Mouse (Mus musculus) intestine, postnatal 0 days (tissue): ENCODE data around the gene Elovl5. TPM values are rescaled to one million over a fixed set of nuclear protein-coding genes. Genes with fewer than 3 reads are reported as not detected.

Experiments
- ATAC-seq: fragments of 200-750 bp; cut with Nextera tagmentation; 2 replicates; pipeline ENCODE4 v1.8.0; 2017; ENCODE audit warnings: mild to moderate bottlenecking, moderate TSS enrichment, moderate library complexity
- H3K27ac ChIP-seq: fragments of 300-500 bp; sonication (generic); 2 replicates; pipeline ENCODE4 v1.5.1; 2014; ENCODE audit warnings: mild to moderate bottlenecking, low read depth, low read length, moderate library complexity
- H3K27me3 ChIP-seq: fragments of 300-500 bp; sonication (generic); replicated peaks from 2 replicates; pipeline ENCODE4 v1.6.1; 2014; ENCODE audit warnings: low read length, mixed read lengths; ENCODE audit not compliant: control insufficient read depth, insufficient read depth
- H3K36me3 ChIP-seq: fragments of 300-500 bp; sonication (generic); 2 replicates; pipeline ENCODE4 v1.6.1; 2014; ENCODE audit warnings: mild to moderate bottlenecking, moderate library complexity; ENCODE audit not compliant: control insufficient read depth, insufficient read depth
- H3K4me1 ChIP-seq: fragments of 300-500 bp; sonication (generic); replicated peaks from 2 replicates; pipeline ENCODE4 v1.6.1; 2014; ENCODE audit warnings: antibody characterized with exemption, low read length, mixed read lengths; ENCODE audit not compliant: control insufficient read depth, insufficient read depth
- H3K4me2 ChIP-seq: fragments of 300-500 bp; sonication (generic); replicated peaks from 2 replicates; pipeline ENCODE4 v1.6.1; 2014; ENCODE audit warnings: low read depth, mild to moderate bottlenecking, moderate library complexity
- H3K4me3 ChIP-seq: fragments of 300-500 bp; sonication (generic); 2 replicates; pipeline ENCODE4 v1.5.1; 2014; ENCODE audit warnings: low read depth, low read length
- H3K9ac ChIP-seq: fragments of 300-500 bp; sonication (generic); 2 replicates; pipeline ENCODE4 v1.6.1; 2014; ENCODE audit warnings: mild to moderate bottlenecking, low read depth, low read length
- H3K9me3 ChIP-seq: fragments of 300-500 bp; sonication (generic); 2 replicates; pipeline ENCODE4 v1.6.1; 2016; ENCODE audit warnings: mixed run types; ENCODE audit not compliant: control insufficient read depth
- CTCF ChIP-seq: sonication (generic); IDR thresholded peaks from 2 replicates; pipeline ENCODE4 v1.5.1; 2016; ENCODE audit warnings: low read depth, mild to moderate bottlenecking, control low read depth, antibody characterized with exemption, moderate library complexity
- WGBS: fragments of 180-500 bp; shearing (Covaris S2); extraction: QIAGEN DNeasy Blood & Tissue Kit; methylation state at CpG from one replicate; pipeline ENCODE4 v1.1.7; 2014; 5-methylcytosine and 5-hydroxymethylcytosine counted together
- polyA plus RNA-seq: library from polyadenylated mRNA; unstranded; fragments of >200 nt; fragmentation: Nextera tagmentation; extraction: Ambion mirVana; gene quantifications from 2 replicates; pipeline ENCODE4 v1.2.1, GENCODE M21; 2015

Elovl5 gene
- polyA plus RNA-seq, 1 experiment from 2014 or later = 32.5 TPM

GRCm38 (mm10) chr9:78021256-78021655, 104.1 kb downstream of the Elovl5 start:
- peaks cover 5% of the 10 kb centered on the region; the same call in 1 of the 2 replicates for H3K4me1 ChIP-seq
- ATAC-seq = no peak
- H3K4me2 ChIP-seq = no peak overlapping the region
- no peaks in the 10 kb centered on the region for H3K36me3 ChIP-seq
- H3K9me3 ChIP-seq = no peaks in the 10 kb centered on the region
- H3K9ac ChIP-seq = no peak overlapping the region
- no peaks in the 10 kb centered on the region for H3K27me3 ChIP-seq
- no peak overlapping the region for H3K27ac ChIP-seq
- 28% methylated on average over 9 of the region's 9 CpGs for WGBS
- H3K4me3 ChIP-seq = no peak overlapping the region
- no peak for TF ChIP-seq CTCF

- Histone ChIP-seq H3K9me3 (no peaks in the 10 kb centered on the region), H3K27ac (no peak overlapping the region), H3K27me3 (no peaks in the 10 kb centered on the region), H3K4me2 (peak overlapping the region; percentile 48), H3K36me3 (no peaks in the 10 kb centered on the region), H3K4me1 (peaks cover 5% of the 10 kb centered on the region; the same call in 1 of the 2 replicates), H3K4me3 (no peak overlapping the region), H3K9ac (no peak overlapping the region)
- peak; percentile 84 for ATAC-seq
- TF ChIP-seq CTCF = no peak
- WGBS = 33% methylated on average over 8 of the region's 8 CpGs
Observed at GRCm38 (mm10) chr9:78022187-78022945, 105.2 kb downstream of the Elovl5 start.

GRCm38 (mm10) chr9:78024823-78025222, 107.7 kb downstream of the Elovl5 start:
- no peak overlapping the region for H3K9ac ChIP-seq
- H3K4me2 ChIP-seq = no peak overlapping the region
- no peak for ATAC-seq
- WGBS = 8% methylated on average over 3 of the region's 3 CpGs
- TF ChIP-seq CTCF = peak; percentile 90
- H3K27ac ChIP-seq = no peak overlapping the region
- no peak overlapping the region for H3K4me3 ChIP-seq
- no peaks in the 10 kb centered on the region for H3K36me3 ChIP-seq
- peaks cover 5% of the 10 kb centered on the region; the same call in 1 of the 2 replicates for H3K4me1 ChIP-seq
- H3K27me3 ChIP-seq = no peaks in the 10 kb centered on the region
- no peaks in the 10 kb centered on the region for H3K9me3 ChIP-seq

- WGBS = 66% methylated on average over 3 of the region's 3 CpGs
- no peaks in the 10 kb centered on the region for H3K9me3 ChIP-seq
- H3K27me3 ChIP-seq = no peaks in the 10 kb centered on the region
- no peak overlapping the region for H3K27ac ChIP-seq
- H3K36me3 ChIP-seq = no peaks in the 10 kb centered on the region
- H3K9ac ChIP-seq = no peak overlapping the region
- no peak for TF ChIP-seq CTCF
- H3K4me3 ChIP-seq = no peak overlapping the region
- no peak overlapping the region for H3K4me2 ChIP-seq
- no peaks in the 10 kb centered on the region for H3K4me1 ChIP-seq
- ATAC-seq = no peak
Observed at GRCm38 (mm10) chr9:78027099-78027498, 109.9 kb downstream of the Elovl5 start.

GRCm38 (mm10) chr9:78030835-78031456, 113.8 kb downstream of the Elovl5 start:
- no peak for TF ChIP-seq CTCF
- no peak for ATAC-seq
- H3K27ac ChIP-seq = no peak overlapping the region
- 80% methylated on average over 10 of the region's 10 CpGs for WGBS
- no peaks in the 10 kb centered on the region for H3K36me3 ChIP-seq
- H3K9ac ChIP-seq = no peak overlapping the region
- H3K4me1 ChIP-seq = no peaks in the 10 kb centered on the region
- H3K9me3 ChIP-seq = no peaks in the 10 kb centered on the region
- no peak overlapping the region for H3K4me2 ChIP-seq
- H3K27me3 ChIP-seq = no peaks in the 10 kb centered on the region
- H3K4me3 ChIP-seq = no peak overlapping the region

- no peak for ATAC-seq
- Histone ChIP-seq H3K9ac (no peak overlapping the region), H3K4me3 (no peak overlapping the region), H3K9me3 (no peaks in the 10 kb centered on the region), H3K4me1 (no peaks in the 10 kb centered on the region), H3K36me3 (no peaks in the 10 kb centered on the region), H3K27ac (no peak overlapping the region), H3K27me3 (no peaks in the 10 kb centered on the region), H3K4me2 (no peak overlapping the region)
- TF ChIP-seq CTCF = no peak
- WGBS = 87% methylated on average over 4 of the region's 4 CpGs
Observed at GRCm38 (mm10) chr9:78032930-78033329, 115.8 kb downstream of the Elovl5 start.

Other genes starting within 250 kb of the Elovl5 start
- gene Gclc, start 162.8 kb upstream of the Elovl5 start, polyA plus RNA-seq = 12.9 and 19.6 TPM in 2 replicates
- gene Gcm1, start 134.6 kb downstream of the Elovl5 start, polyA plus RNA-seq = not detected in 2 replicates
- 37.7 and 40.2 TPM in 2 replicates for gene Fbxo9, start 191.7 kb downstream of the Elovl5 start, polyA plus RNA-seq
- 27.3 and 28.2 TPM in 2 replicates for gene Ick, start 191.8 kb downstream of the Elovl5 start, polyA plus RNA-seq